Mouse (Mus musculus): ENCODE measurements around the gene A1cf.

A1cf gene

GRCm38 (mm10) chr19:31868521-31868920 lies at the start of gene A1cf:
A1cf (plus strand) TSS chr19:31868764.
- no peak within 1 kb of the TSS for H3K4me3 ChIP-seq (replicated peaks; ENCODE audit: low read length)
- H3K4me1 ChIP-seq (replicated peaks; ENCODE audit: low read depth, low read length), result no peaks in the 10 kb centered on the region
- no peaks in the 10 kb centered on the region for H3K27me3 ChIP-seq (ENCODE audit: insufficient read depth, low read length)
- no peaks in the 10 kb centered on the region for H3K36me3 ChIP-seq (ENCODE audit: insufficient read depth, low read length)
- TF ChIP-seq CTCF (conservative IDR thresholded peaks at IDR 0.05; ENCODE audit: low read length) (no peak), NANOG (IDR thresholded peaks at IDR 0.05; ENCODE audit: borderline replicate concordance, low read length) (no peak), POU5F1 (IDR thresholded peaks at IDR 0.05; ENCODE audit: borderline replicate concordance, low read length) (no peak)
- H3K9me3 ChIP-seq (ENCODE audit: low read length), result no peaks in the 10 kb centered on the region

- no peak overlapping the region for H3K4me3 ChIP-seq (replicated peaks; ENCODE audit: low read length)
Observed at GRCm38 (mm10) chr19:31834250-31834649, 34.3 kb upstream of the A1cf start.

GRCm38 (mm10) chr19:31861909-31862308 lies 6.7 kb upstream of the A1cf start:
- H3K4me3 ChIP-seq (replicated peaks; ENCODE audit: low read length), result no peak overlapping the region
- H3K4me1 ChIP-seq (replicated peaks; ENCODE audit: low read depth, low read length), result no peaks in the 10 kb centered on the region
- TF ChIP-seq CTCF (conservative IDR thresholded peaks at IDR 0.05; ENCODE audit: low read length) (no peak), NANOG (IDR thresholded peaks at IDR 0.05; ENCODE audit: borderline replicate concordance, low read length) (no peak), POU5F1 (IDR thresholded peaks at IDR 0.05; ENCODE audit: borderline replicate concordance, low read length) (no peak)
- H3K36me3 ChIP-seq (ENCODE audit: insufficient read depth, low read length), result no peaks in the 10 kb centered on the region
- no peaks in the 10 kb centered on the region for H3K27me3 ChIP-seq (ENCODE audit: insufficient read depth, low read length)
- peaks cover 4% of the 10 kb centered on the region for H3K9me3 ChIP-seq (ENCODE audit: low read length)

More at GRCm38 (mm10) chr19:31834250-31834649, 34.3 kb upstream of the A1cf start:
- Histone ChIP-seq H3K4me1 (replicated peaks; ENCODE audit: low read depth, low read length) (no peaks in the 10 kb centered on the region), H3K27me3 (ENCODE audit: insufficient read depth, low read length) (no peaks in the 10 kb centered on the region), H3K9me3 (ENCODE audit: low read length) (no peaks in the 10 kb centered on the region; the same call in 1 of the 2 replicates), H3K36me3 (ENCODE audit: insufficient read depth, low read length) (no peaks in the 10 kb centered on the region)
- no peak for TF ChIP-seq POU5F1 (IDR thresholded peaks at IDR 0.05; ENCODE audit: borderline replicate concordance, low read length)
- no peak for TF ChIP-seq NANOG (IDR thresholded peaks at IDR 0.05; ENCODE audit: borderline replicate concordance, low read length)
- no peak for TF ChIP-seq CTCF (conservative IDR thresholded peaks at IDR 0.05; ENCODE audit: low read length)

- H3K27me3 ChIP-seq (ENCODE audit: insufficient read depth, low read length), result no peaks in the 10 kb centered on the region
- no peaks in the 10 kb centered on the region for H3K36me3 ChIP-seq (ENCODE audit: insufficient read depth, low read length)
- H3K9me3 ChIP-seq (ENCODE audit: low read length), result peaks cover 4% of the 10 kb centered on the region
- no peaks in the 10 kb centered on the region for H3K4me1 ChIP-seq (replicated peaks; ENCODE audit: low read depth, low read length)
- H3K4me3 ChIP-seq (replicated peaks; ENCODE audit: low read length), result no peak overlapping the region
- TF ChIP-seq CTCF (conservative IDR thresholded peaks at IDR 0.05; ENCODE audit: low read length) (no peak), POU5F1 (IDR thresholded peaks at IDR 0.05; ENCODE audit: borderline replicate concordance, low read length) (no peak), NANOG (IDR thresholded peaks at IDR 0.05; ENCODE audit: borderline replicate concordance, low read length) (no peak)
Observed at GRCm38 (mm10) chr19:31862512-31863249, 5.9 kb upstream of the A1cf start.

- Histone ChIP-seq H3K27me3 (ENCODE audit: insufficient read depth, low read length) (no peaks in the 10 kb centered on the region), H3K9me3 (ENCODE audit: low read length) (peaks cover 4% of the 10 kb centered on the region), H3K4me3 (replicated peaks; ENCODE audit: low read length) (no peak overlapping the region), H3K36me3 (ENCODE audit: insufficient read depth, low read length) (no peaks in the 10 kb centered on the region), H3K4me1 (replicated peaks; ENCODE audit: low read depth, low read length) (no peaks in the 10 kb centered on the region)
- TF ChIP-seq NANOG (IDR thresholded peaks at IDR 0.05; ENCODE audit: borderline replicate concordance, low read length) (no peak), CTCF (conservative IDR thresholded peaks at IDR 0.05; ENCODE audit: low read length) (no peak), POU5F1 (IDR thresholded peaks at IDR 0.05; ENCODE audit: borderline replicate concordance, low read length) (no peak)
Observed at GRCm38 (mm10) chr19:31865451-31865850, 3.1 kb upstream of the A1cf start.

GRCm38 (mm10) chr19:31868076-31868475 lies 488 bp upstream of the A1cf start:
- Histone ChIP-seq H3K4me3 (replicated peaks; ENCODE audit: low read length) (no peak overlapping the region), H3K4me1 (replicated peaks; ENCODE audit: low read depth, low read length) (no peaks in the 10 kb centered on the region), H3K27me3 (ENCODE audit: insufficient read depth, low read length) (no peaks in the 10 kb centered on the region)

GRCm38 (mm10) chr19:31868971-31869370 lies 407 bp downstream of the A1cf start:
- H3K27me3 ChIP-seq (ENCODE audit: insufficient read depth, low read length), result no peaks in the 10 kb centered on the region
- no peaks in the 10 kb centered on the region for H3K4me1 ChIP-seq (replicated peaks; ENCODE audit: low read depth, low read length)
- H3K36me3 ChIP-seq (ENCODE audit: insufficient read depth, low read length), result no peaks in the 10 kb centered on the region
- TF ChIP-seq CTCF (conservative IDR thresholded peaks at IDR 0.05; ENCODE audit: low read length) (no peak), NANOG (IDR thresholded peaks at IDR 0.05; ENCODE audit: borderline replicate concordance, low read length) (no peak), POU5F1 (IDR thresholded peaks at IDR 0.05; ENCODE audit: borderline replicate concordance, low read length) (no peak)
- H3K4me3 ChIP-seq (replicated peaks; ENCODE audit: low read length), result no peak overlapping the region
- no peaks in the 10 kb centered on the region for H3K9me3 ChIP-seq (ENCODE audit: low read length)

More at GRCm38 (mm10) chr19:31868076-31868475, 488 bp upstream of the A1cf start:
- H3K9me3 ChIP-seq (ENCODE audit: low read length), result no peaks in the 10 kb centered on the region
- TF ChIP-seq POU5F1 (IDR thresholded peaks at IDR 0.05; ENCODE audit: borderline replicate concordance, low read length) (no peak), CTCF (conservative IDR thresholded peaks at IDR 0.05; ENCODE audit: low read length) (no peak), NANOG (IDR thresholded peaks at IDR 0.05; ENCODE audit: borderline replicate concordance, low read length) (no peak)
- no peaks in the 10 kb centered on the region for H3K36me3 ChIP-seq (ENCODE audit: insufficient read depth, low read length)

GRCm38 (mm10) chr19:31871377-31871776 lies 2.8 kb downstream of the A1cf start:
- no peaks in the 10 kb centered on the region for H3K4me1 ChIP-seq (replicated peaks; ENCODE audit: low read depth, low read length)
- no peaks in the 10 kb centered on the region for H3K9me3 ChIP-seq (ENCODE audit: low read length)
- TF ChIP-seq POU5F1 (IDR thresholded peaks at IDR 0.05; ENCODE audit: borderline replicate concordance, low read length) (no peak), CTCF (conservative IDR thresholded peaks at IDR 0.05; ENCODE audit: low read length) (no peak), NANOG (IDR thresholded peaks at IDR 0.05; ENCODE audit: borderline replicate concordance, low read length) (no peak)
- no peaks in the 10 kb centered on the region for H3K27me3 ChIP-seq (ENCODE audit: insufficient read depth, low read length)
- H3K4me3 ChIP-seq (replicated peaks; ENCODE audit: low read length), result no peak overlapping the region
- no peaks in the 10 kb centered on the region for H3K36me3 ChIP-seq (ENCODE audit: insufficient read depth, low read length)

Measured in E14TG2a.4 (cell line).